Mouse (Mus musculus): ENCODE results near the gene Eya2.

- TF ChIP-seq CTCF (IDR thresholded peaks at IDR 0.05; ENCODE audit: low read depth, low read length) (no peak), GATA1 (IDR thresholded peaks at IDR 0.05; ENCODE audit: borderline replicate concordance, low read length) (no peak), TAL1 (conservative IDR thresholded peaks at IDR 0.05; ENCODE audit: low read depth, low read length) (no peak), GATA2 (IDR thresholded peaks at IDR 0.05; ENCODE audit: borderline replicate concordance, low read depth, low read length) (no peak), POLR2AphosphoS5 (IDR thresholded peaks at IDR 0.05; ENCODE audit: insufficient replicate concordance, low read depth, low read length) (no peak)
Observed at GRCm38 (mm10) chr2:165621488-165621887, 26.7 kb downstream of the Eya2 start.

All from G1E (cell line).